Mouse (Mus musculus) ovary, postnatal 14 days (tissue): ENCODE measurements around the gene Wbp4.
"Not testable (repeated sequence)": the region's sequence is repeated elsewhere in the genome, so short reads cannot be mapped to it uniquely, and the experiment has no call there.

Experiments
- DNase-seq: peaks from one replicate; pipeline ENCODE4 v3.0.0; 2022; ENCODE audit warnings: low spot score

Gene Wbp4

DNA sequence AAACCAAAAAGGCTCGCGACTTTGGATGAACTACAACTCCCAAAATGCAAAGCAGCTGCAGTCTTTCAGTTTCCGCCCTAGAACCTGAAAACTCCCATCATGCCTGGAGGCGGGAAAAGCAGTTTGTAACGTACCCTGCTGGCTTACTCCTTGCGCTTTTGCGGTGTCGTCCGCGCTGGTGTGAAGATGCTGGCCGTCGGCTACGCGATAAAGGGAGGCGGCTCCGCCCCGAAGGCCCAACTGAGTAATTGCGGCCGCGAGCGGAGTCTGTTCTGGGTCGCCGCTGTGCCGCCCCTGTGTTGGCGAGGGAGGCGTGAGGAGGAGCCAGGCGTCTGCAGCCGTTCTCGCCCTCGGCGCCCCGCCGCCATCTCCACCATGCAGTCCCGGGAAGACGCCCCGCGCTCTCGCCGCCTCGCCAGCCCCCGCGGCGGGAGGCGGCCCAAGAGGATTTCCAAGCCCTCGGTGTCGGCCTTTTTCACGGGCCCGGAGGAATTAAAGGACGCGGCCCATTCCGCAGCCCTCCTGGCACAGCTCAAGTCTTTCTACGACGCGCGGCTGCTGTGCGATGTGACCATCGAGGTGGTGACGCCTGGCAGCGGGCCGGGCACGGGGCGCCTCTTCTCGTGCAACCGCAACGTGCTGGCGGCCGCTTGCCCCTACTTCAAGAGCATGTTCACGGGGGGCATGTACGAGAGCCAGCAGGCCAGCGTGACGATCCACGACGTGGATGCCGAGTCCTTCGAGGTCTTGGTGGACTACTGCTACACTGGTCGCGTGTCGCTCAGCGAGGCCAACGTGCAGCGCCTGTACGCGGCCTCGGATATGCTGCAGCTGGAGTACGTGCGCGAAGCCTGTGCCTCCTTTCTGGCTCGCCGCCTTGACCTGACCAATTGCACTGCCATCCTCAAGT, 29.4 kb downstream of the Wbp4 start, which contains the start of gene Kbtbd6:
Kbtbd6 (plus strand) TSS at position 155 of the 910 bp plus-strand sequence.
- peak; percentile 59 for DNase-seq

DNA sequence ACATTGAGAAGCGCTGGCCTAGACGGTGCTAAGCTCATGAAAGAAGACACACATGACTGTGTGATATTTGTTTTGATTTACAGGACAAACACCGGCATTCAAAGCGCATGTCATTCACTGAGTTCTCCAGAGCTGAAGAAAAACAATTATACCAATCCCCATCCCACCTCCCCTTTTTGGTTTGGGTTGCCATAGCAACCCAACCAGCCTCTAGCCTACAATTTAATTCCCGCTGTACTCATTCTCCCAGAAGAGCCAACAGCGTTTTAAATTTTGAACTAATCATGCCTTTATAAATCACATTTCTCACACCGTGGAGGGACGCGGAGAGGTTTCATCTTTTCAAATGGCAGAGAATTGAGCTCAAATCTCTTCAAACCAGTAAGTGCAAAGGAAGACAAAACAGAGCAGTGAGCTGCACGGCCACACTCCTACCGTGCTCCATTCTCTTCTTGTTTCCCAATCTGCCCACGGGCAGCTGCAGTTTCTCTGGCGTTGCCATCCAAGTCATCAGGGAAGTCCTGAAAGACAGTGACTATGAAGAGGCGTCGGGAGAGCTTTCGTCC, 36.2 kb downstream of the Wbp4 start:
- no peak for DNase-seq

- no peak for DNase-seq
These were observed 36.7 kb downstream of the Wbp4 start for GRCm38 (mm10) chr14:79444601-79445000.

DNA sequence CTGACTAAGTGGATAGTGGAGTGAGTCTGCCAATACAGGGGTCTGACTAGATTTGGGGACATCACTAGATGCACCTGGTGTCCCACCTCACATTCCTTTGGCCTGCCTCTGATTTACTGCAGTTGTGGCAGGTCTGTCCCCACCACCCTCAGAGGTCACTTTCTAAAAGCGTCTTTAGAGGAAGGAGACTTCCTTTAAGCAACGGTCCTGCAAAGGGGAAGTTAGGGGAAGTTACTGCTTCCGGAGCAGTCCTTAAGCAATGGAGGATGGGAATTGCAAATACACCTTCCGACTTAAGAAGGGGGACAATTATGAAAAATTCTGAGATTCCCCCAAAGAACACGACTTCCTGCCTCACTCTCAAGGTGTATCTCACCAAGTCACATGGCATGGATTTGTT, 39.9 kb downstream of the Wbp4 start:
- no peak for DNase-seq

GRCm38 (mm10) chr14:79440655-79441054, 40.7 kb downstream of the Wbp4 start:
- no peak for DNase-seq

GRCm38 (mm10) chr14:79434068-79434467, 47.3 kb downstream of the Wbp4 start:
- DNase-seq = no peak

- not testable (repeated sequence) for DNase-seq
These were observed 54.5 kb downstream of the Wbp4 start for GRCm38 (mm10) chr14:79426730-79427365.

- peak; percentile 77 for DNase-seq
These were observed 55.2 kb downstream of the Wbp4 start, which contains the start of gene Kbtbd7 for GRCm38 (mm10) chr14:79425979-79426729. Gene Kbtbd7 (plus strand): TSS chr14:79426511.

- DNase-seq = no peak
These were observed 61.1 kb downstream of the Wbp4 start for GRCm38 (mm10) chr14:79420083-79420685.

- DNase-seq = no peak
These were observed 68.2 kb downstream of the Wbp4 start for GRCm38 (mm10) chr14:79413121-79413520.

GRCm38 (mm10) chr14:79410662-79411061, 70.7 kb downstream of the Wbp4 start:
- DNase-seq = no peak
